Mouse (Mus musculus) forebrain, embryonic 12.5 days (tissue): ENCODE measurements around the gene Mansc1. TPM values are rescaled to one million over a fixed set of nuclear protein-coding genes. Genes with fewer than 3 reads are reported as not detected.

Experiments
- ATAC-seq: fragments of 200-750 bp; cut with Nextera tagmentation; 2 replicates; pipeline ENCODE4 v1.8.0; 2017; ENCODE audit warnings: moderate TSS enrichment; ENCODE audit not compliant: low FRiP score
- H3K27ac ChIP-seq: fragments of 300-500 bp; sonication (generic); 2 replicates; pipeline ENCODE4 v1.5.1; 2016; ENCODE audit warnings: mild to moderate bottlenecking
- H3K27me3 ChIP-seq: fragments of 300-500 bp; sonication (generic); 2 replicates; pipeline ENCODE4 v1.6.1; 2016; ENCODE audit warnings: mild to moderate bottlenecking
- H3K36me3 ChIP-seq: fragments of 300-500 bp; sonication (generic); replicated peaks from 2 replicates; pipeline ENCODE4 v1.6.1; 2016; ENCODE audit warnings: mild to moderate bottlenecking
- H3K4me1 ChIP-seq: fragments of 300-500 bp; sonication (generic); 2 replicates; pipeline ENCODE4 v1.6.1; 2016
- H3K4me2 ChIP-seq: fragments of 300-500 bp; sonication (generic); 2 replicates; pipeline ENCODE4 v1.6.1; 2016; ENCODE audit warnings: mild to moderate bottlenecking, moderate library complexity
- H3K4me3 ChIP-seq: fragments of 300-500 bp; sonication (generic); replicated peaks from 2 replicates; pipeline ENCODE4 v1.5.1; 2016; ENCODE audit warnings: mild to moderate bottlenecking
- H3K9ac ChIP-seq: fragments of 300-500 bp; sonication (generic); 2 replicates; pipeline ENCODE4 v1.6.1; 2016; ENCODE audit warnings: mild to moderate bottlenecking
- H3K9me3 ChIP-seq: fragments of 300-500 bp; sonication (generic); 2 replicates; pipeline ENCODE4 v1.6.1; 2016
- WGBS: fragments of 180-500 bp; shearing (Covaris S2); methylation state at CpG from one replicate; pipeline ENCODE4 v1.1.7; 2016; 5-methylcytosine and 5-hydroxymethylcytosine counted together
- polyA plus RNA-seq: library from polyadenylated mRNA; unstranded; fragments of >200 nt; fragmentation: Nextera tagmentation; extraction: Ambion mirVana; gene quantifications from 2 replicates; pipeline ENCODE4 v1.2.1, GENCODE M21; 2016

The Mansc1 gene
- polyA plus RNA-seq, 1 experiment from 2014 or later: 1.1 TPM

- WGBS: 55% methylated on average over 9 of the region's 9 CpGs
- ATAC-seq: 0 out of 2 replicates have a peak, but pooled peaks have one; percentile 41
- H3K4me1 ChIP-seq: 0 out of 2 replicates have a peak, but pooled peaks cover 3% of the 10 kb centered on the region
- no peaks in the 10 kb centered on the region for H3K27me3 ChIP-seq
- no peak overlapping the region for H3K4me2 ChIP-seq
- no peak overlapping the region for H3K27ac ChIP-seq
- H3K36me3 ChIP-seq: no peaks in the 10 kb centered on the region
- no peaks in the 10 kb centered on the region for H3K9me3 ChIP-seq
- no peak overlapping the region for H3K4me3 ChIP-seq
- H3K9ac ChIP-seq: no peak overlapping the region
Measured at GRCm38 (mm10) chr6:134606949-134607746, 25.1 kb downstream of the Mansc1 start.

GRCm38 (mm10) chr6:134606540-134606939 is 25.7 kb downstream of the Mansc1 start:
- 0 out of 2 replicates have a peak, but pooled peaks cover 3% of the 10 kb centered on the region for H3K4me1 ChIP-seq
- no peaks in the 10 kb centered on the region for H3K36me3 ChIP-seq
- no peaks in the 10 kb centered on the region for H3K27me3 ChIP-seq
- 62% methylated on average over 6 of the region's 6 CpGs for WGBS
- no peak overlapping the region for H3K27ac ChIP-seq
- no peak overlapping the region for H3K4me3 ChIP-seq
- H3K4me2 ChIP-seq: no peak overlapping the region
- no peaks in the 10 kb centered on the region for H3K9me3 ChIP-seq
- no peak for ATAC-seq
- no peak overlapping the region for H3K9ac ChIP-seq

DNA sequence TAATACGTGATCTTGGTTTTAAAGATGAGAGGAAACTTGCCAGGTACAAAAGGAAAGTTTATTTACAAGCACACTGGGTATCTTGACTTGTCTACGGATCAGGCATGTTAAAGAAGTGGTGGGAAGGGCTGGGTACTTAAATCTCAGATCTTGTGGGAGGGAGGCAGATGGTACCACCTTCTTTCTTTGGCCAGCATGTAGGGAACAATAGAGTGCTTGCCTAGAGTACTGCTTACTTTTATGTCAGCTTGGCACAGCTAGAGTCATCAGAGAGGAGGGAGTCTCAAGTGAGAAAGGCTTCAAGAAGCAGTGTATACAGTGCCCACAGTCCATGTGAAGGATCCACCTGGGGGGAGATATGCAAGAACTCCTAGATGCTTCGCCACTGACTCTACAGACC is 27.1 kb downstream of the Mansc1 start:
- no peak overlapping the region for H3K4me3 ChIP-seq
- H3K27ac ChIP-seq: no peak overlapping the region
- 88% methylated on average over 3 of the region's 3 CpGs for WGBS
- H3K9ac ChIP-seq: no peak overlapping the region
- no peaks in the 10 kb centered on the region for H3K9me3 ChIP-seq
- no peaks in the 10 kb centered on the region for H3K36me3 ChIP-seq
- no peak overlapping the region for H3K4me2 ChIP-seq
- no peak for ATAC-seq
- no peaks in the 10 kb centered on the region for H3K27me3 ChIP-seq
- H3K4me1 ChIP-seq: 0 out of 2 replicates have a peak, but pooled peaks cover 3% of the 10 kb centered on the region

DNA sequence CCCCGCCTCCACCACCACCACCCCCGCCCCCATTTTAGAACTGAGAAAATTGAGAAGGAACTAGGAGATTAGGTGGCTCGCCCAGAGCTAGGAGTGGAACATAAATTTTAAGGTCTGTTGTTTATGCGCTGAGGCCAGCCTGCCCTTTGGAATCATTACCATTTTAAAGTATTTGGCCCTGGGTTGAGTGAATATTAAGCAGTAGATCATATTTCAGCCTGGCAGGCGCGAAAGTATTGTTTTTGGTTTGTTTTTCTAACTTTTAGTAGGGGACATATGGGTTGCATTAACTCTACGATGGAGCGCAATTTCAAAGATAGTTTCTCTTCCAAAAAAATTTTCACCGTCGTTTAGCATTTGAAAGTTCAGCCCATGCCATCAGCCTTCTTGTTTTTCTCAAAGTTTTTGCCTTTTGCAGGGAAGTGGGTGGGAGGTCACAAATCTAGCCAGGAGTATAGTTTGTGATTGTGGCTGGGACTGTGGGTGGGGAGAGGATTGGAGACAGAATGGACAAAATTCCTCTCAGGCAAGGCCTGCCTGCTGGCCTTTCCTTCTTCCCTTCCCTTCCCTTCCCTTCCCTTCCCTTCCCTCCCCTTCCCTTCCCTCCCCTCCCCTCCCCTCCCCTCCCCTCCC is 29.8 kb downstream of the Mansc1 start:
- H3K27ac ChIP-seq: no peak overlapping the region
- H3K9me3 ChIP-seq: no peaks in the 10 kb centered on the region
- no peak overlapping the region for H3K9ac ChIP-seq
- no peaks in the 10 kb centered on the region for H3K36me3 ChIP-seq
- no peak overlapping the region for H3K4me2 ChIP-seq
- no peak for ATAC-seq
- H3K27me3 ChIP-seq: no peaks in the 10 kb centered on the region
- H3K4me3 ChIP-seq: no peak overlapping the region
- H3K4me1 ChIP-seq: 0 out of 2 replicates have a peak, but pooled peaks cover 3% of the 10 kb centered on the region
- WGBS: 62% methylated on average over 10 of the region's 10 CpGs

- no peak overlapping the region for H3K4me3 ChIP-seq
- H3K27me3 ChIP-seq: no peaks in the 10 kb centered on the region
- WGBS: 67% methylated on average over 3 of the region's 3 CpGs
- H3K4me2 ChIP-seq: no peak overlapping the region
- no peaks in the 10 kb centered on the region for H3K36me3 ChIP-seq
- no peak for ATAC-seq
- no peaks in the 10 kb centered on the region for H3K9me3 ChIP-seq
- H3K9ac ChIP-seq: no peak overlapping the region
- no peak overlapping the region for H3K27ac ChIP-seq
- 0 out of 2 replicates have a peak, but pooled peaks cover 2% of the 10 kb centered on the region for H3K4me1 ChIP-seq
Measured at GRCm38 (mm10) chr6:134601766-134602165, 30.5 kb downstream of the Mansc1 start.

DNA sequence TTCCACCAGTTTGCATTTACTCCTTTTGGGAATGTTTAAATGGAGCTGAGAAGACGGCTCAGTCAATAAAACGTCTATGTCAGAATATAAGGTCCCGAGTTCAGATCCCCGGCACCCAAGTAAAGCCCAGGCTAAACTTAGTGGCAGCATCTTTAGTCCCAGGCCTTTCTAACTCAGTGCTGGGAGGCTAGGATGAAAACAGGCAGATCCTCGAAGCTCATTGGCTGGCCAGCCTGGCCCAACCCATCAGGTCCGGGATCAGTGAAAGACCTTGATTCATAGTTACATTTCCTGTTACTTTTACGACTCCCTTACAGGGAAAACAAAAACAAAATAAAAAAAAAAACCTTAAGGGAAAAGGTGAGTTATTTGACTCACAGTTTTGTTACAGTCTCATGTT is 31.2 kb downstream of the Mansc1 start:
- H3K4me1 ChIP-seq: no peaks in the 10 kb centered on the region
- no peak overlapping the region for H3K27ac ChIP-seq
- ATAC-seq: no peak
- no peak overlapping the region for H3K4me3 ChIP-seq
- H3K36me3 ChIP-seq: no peaks in the 10 kb centered on the region
- no peak overlapping the region for H3K9ac ChIP-seq
- H3K4me2 ChIP-seq: no peak overlapping the region
- H3K27me3 ChIP-seq: no peaks in the 10 kb centered on the region
- 65% methylated on average over 7 of the region's 7 CpGs for WGBS
- no peaks in the 10 kb centered on the region for H3K9me3 ChIP-seq

DNA sequence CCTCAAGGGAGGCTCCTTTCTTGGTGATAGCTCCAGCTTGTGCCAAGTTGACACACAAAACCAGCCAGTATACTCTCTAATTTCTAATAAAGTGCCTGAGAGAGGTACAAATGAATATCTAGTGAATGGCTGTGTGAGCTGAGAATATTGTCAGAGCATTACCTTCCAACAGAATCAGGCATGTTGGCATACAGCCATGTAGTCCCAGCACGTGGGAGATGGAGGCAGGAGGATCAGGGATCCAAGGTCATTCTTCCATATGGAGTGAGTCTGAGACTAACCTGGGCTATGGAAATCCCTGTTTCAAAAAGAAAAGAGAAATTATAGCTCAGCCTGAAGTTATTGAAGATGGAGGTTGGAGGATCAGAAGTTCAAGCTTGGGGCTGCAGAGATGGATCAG is 33.0 kb downstream of the Mansc1 start:
- Histone ChIP-seq H3K9me3 (no peaks in the 10 kb centered on the region), H3K27ac (no peak overlapping the region), H3K4me2 (no peak overlapping the region), H3K36me3 (no peaks in the 10 kb centered on the region), H3K4me3 (no peak overlapping the region), H3K4me1 (no peaks in the 10 kb centered on the region), H3K27me3 (no peaks in the 10 kb centered on the region), H3K9ac (no peak overlapping the region)
- no peak for ATAC-seq
- WGBS: 73% methylated on average over 1 of the region's 1 CpGs

- Histone ChIP-seq H3K36me3 (no peaks in the 10 kb centered on the region), H3K9me3 (no peaks in the 10 kb centered on the region), H3K9ac (no peak overlapping the region), H3K27me3 (no peaks in the 10 kb centered on the region), H3K4me1 (no peaks in the 10 kb centered on the region), H3K27ac (no peak overlapping the region), H3K4me2 (no peak overlapping the region), H3K4me3 (no peak overlapping the region)
- WGBS: 87% methylated on average over 6 of the region's 6 CpGs
- no peak for ATAC-seq
Measured at GRCm38 (mm10) chr6:134597651-134598229, 34.5 kb downstream of the Mansc1 start.

- ATAC-seq: no peak
- no peak overlapping the region for H3K27ac ChIP-seq
- no peaks in the 10 kb centered on the region for H3K27me3 ChIP-seq
- 91% methylated on average over 21 of the region's 21 CpGs for WGBS
- H3K9me3 ChIP-seq: no peaks in the 10 kb centered on the region
- no peak overlapping the region for H3K4me3 ChIP-seq
- H3K36me3 ChIP-seq: no peaks in the 10 kb centered on the region
- no peaks in the 10 kb centered on the region for H3K4me1 ChIP-seq
- no peak overlapping the region for H3K4me2 ChIP-seq
- H3K9ac ChIP-seq: no peak overlapping the region
Measured at GRCm38 (mm10) chr6:134594569-134595442, 37.5 kb downstream of the Mansc1 start.

- no peaks in the 10 kb centered on the region for H3K36me3 ChIP-seq
- ATAC-seq: no peak
- no peak overlapping the region for H3K4me2 ChIP-seq
- no peaks in the 10 kb centered on the region for H3K4me1 ChIP-seq
- no peak overlapping the region for H3K9ac ChIP-seq
- H3K9me3 ChIP-seq: no peaks in the 10 kb centered on the region
- no peak overlapping the region for H3K27ac ChIP-seq
- H3K27me3 ChIP-seq: no peaks in the 10 kb centered on the region
- 90% methylated on average over 2 of the region's 2 CpGs for WGBS
- H3K4me3 ChIP-seq: no peak overlapping the region
Measured at GRCm38 (mm10) chr6:134591614-134592013, 40.7 kb downstream of the Mansc1 start.

- no peak overlapping the region for H3K9ac ChIP-seq
- H3K4me2 ChIP-seq: no peak overlapping the region
- no peak overlapping the region for H3K27ac ChIP-seq
- H3K27me3 ChIP-seq: no peaks in the 10 kb centered on the region
- H3K4me1 ChIP-seq: peaks cover 5% of the 10 kb centered on the region; the same call in 1 of the 2 replicates
- H3K36me3 ChIP-seq: no peaks in the 10 kb centered on the region
- WGBS: 86% methylated on average over 5 of the region's 5 CpGs
- H3K9me3 ChIP-seq: no peaks in the 10 kb centered on the region
- ATAC-seq: no peak
- H3K4me3 ChIP-seq: no peak overlapping the region
Measured at GRCm38 (mm10) chr6:134586241-134586640, 46.0 kb downstream of the Mansc1 start.

GRCm38 (mm10) chr6:134584616-134585015 is 47.7 kb downstream of the Mansc1 start:
- Histone ChIP-seq H3K36me3 (no peaks in the 10 kb centered on the region), H3K4me1 (peaks cover 5% of the 10 kb centered on the region; the same call in 1 of the 2 replicates), H3K27me3 (no peaks in the 10 kb centered on the region), H3K27ac (no peak overlapping the region), H3K4me3 (no peak overlapping the region), H3K9ac (no peak overlapping the region), H3K4me2 (no peak overlapping the region), H3K9me3 (no peaks in the 10 kb centered on the region)
- WGBS: 98% methylated on average over 2 of the region's 2 CpGs
- no peak for ATAC-seq
